Mouse (Mus musculus): ENCODE measurements around the gene Mrpl52. TPM values are rescaled to one million over a fixed set of nuclear protein-coding genes. Genes with fewer than 3 reads are reported as not detected.

Gene Mrpl52
- polyA plus RNA-seq, 1 experiment from 2014 or later, result 202 TPM

DNA sequence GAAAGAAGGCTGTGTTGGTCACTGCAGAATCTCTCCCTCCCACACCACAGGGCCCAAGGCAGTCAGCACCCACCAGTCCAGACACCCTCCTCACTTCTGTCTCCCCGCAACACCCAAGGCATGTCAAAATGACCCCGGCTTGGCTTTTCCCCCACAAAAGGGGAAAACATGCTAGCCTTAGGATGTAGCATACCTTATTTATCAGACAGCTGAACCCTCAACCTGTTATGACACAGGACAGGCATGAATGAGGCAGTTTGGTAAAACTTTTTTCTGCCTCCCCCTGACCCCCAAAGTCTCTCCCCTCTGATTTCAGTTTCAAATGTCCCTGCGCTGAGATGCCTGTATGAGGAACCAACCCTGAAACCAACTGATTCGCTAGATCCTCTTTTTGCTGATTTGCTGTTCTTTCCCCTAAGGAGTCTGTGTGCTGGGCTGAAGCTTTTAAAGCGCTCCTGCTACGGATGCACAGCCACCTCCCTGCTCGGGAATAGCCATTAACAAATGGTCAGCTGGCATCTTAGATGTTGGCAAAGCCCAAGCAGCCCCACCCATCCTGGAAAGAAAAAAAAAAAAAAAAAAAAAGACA, 17.6 kb upstream of the Mrpl52 start:
- Histone ChIP-seq H3K4me3 (ENCODE audit: low read length) (peak overlapping the region; percentile 14), H3K9ac (replicated peaks; ENCODE audit: low read length) (peak overlapping the region; percentile 29; the same call in 1 of the 2 replicates), H3K4me1 (ENCODE audit: insufficient read depth, low read length) (peaks cover 47% of the 10 kb centered on the region), H3K27ac (ENCODE audit: low read length) (peak overlapping the region; percentile 71), H3K27me3 (ENCODE audit: insufficient read depth, low read length) (no peaks in the 10 kb centered on the region), H3K9me3 (ENCODE audit: low read length) (no peaks in the 10 kb centered on the region), H3K36me3 (ENCODE audit: insufficient read depth, low read length) (no peaks in the 10 kb centered on the region), H3K4me2 (replicated peaks; ENCODE audit: low read depth, low read length) (peak overlapping the region; percentile 36)
- WGBS, result 64% methylated on average over 7 of the region's 7 CpGs
- ATAC-seq (ENCODE audit: low FRiP score, low TSS enrichment), result no peak; the same call in 1 of the 2 replicates

DNA sequence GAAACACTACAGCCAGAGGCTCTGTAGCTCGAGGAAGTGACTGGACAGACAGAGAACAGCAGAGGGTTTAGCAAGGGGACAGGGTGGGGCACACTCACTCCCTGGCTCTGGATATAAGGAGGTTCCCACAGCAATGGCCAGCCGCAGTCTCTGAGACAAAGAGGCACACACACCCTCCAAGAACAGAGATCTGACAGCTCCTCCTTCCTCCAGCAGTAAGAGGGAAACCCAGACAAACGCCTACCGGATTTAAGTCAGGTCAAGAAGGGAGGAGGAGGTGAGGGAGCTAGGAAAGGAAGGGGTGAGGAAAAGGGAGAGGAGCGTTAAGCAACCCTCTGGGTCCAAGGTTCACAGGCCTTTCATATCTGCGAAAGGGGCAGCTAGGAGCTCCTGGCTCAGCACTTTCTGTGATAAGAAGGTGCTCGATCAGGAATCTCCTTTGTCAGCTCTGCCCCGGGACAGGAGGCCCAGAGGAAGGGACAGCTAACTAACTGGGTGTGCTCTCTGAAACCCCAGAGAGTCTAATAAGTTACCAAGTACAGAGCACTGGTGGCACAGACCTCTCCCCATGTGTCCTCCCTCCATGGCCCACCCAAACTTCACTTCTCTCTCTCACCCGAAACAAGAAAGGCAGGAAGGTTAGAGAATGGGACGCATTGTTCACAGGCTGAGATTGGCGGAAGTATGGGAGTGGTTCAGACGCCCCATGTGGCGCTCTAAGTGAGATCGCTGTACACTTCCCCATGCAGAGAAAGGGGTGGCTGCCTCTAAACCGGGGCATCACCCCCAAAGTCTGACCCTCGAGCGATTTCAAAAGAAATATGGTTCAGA, 16.5 kb upstream of the Mrpl52 start:
- peak overlapping the region; percentile 29 for H3K9ac ChIP-seq (replicated peaks; ENCODE audit: low read length)
- H3K27me3 ChIP-seq (ENCODE audit: insufficient read depth, low read length), result no peaks in the 10 kb centered on the region
- H3K9me3 ChIP-seq (ENCODE audit: low read length), result no peaks in the 10 kb centered on the region
- H3K4me3 ChIP-seq (ENCODE audit: low read length), result peak overlapping the region; percentile 14
- WGBS, result 40% methylated on average over 17 of the region's 17 CpGs
- H3K4me1 ChIP-seq (ENCODE audit: insufficient read depth, low read length), result peaks cover 54% of the 10 kb centered on the region
- peak overlapping the region; percentile 36 for H3K4me2 ChIP-seq (replicated peaks; ENCODE audit: low read depth, low read length)
- H3K27ac ChIP-seq (ENCODE audit: low read length), result peak overlapping the region; percentile 71
- H3K36me3 ChIP-seq (ENCODE audit: insufficient read depth, low read length), result no peaks in the 10 kb centered on the region
- peak; percentile 36 for ATAC-seq (ENCODE audit: low FRiP score, low TSS enrichment)

DNA sequence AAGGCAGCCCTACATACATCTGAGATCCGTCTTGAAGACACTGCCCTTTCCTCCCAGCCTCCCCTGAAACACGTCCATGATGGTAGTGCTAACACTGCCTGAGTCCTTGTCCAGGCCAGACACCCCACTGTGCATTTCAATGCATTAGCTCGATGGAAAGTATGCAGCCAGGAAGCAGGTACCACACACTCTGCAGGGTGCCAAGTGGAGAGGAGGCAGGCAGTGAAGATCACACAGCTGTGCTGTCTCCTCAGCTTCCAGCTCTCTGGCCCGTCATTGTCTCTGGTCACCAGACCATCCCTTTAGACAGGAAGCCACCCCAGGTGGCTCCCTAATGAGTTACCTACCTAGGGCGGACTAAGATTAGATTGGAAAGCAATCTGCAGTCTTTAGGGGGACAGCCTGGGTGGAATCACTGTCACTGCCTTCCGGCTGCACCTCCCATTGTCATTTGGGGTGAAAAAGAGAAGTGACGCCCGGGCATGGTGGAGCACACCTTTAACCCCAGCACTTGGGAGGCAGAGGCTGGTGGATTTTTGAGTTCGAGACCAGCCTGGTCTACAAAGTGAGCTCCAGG, 14.6 kb upstream of the Mrpl52 start:
- no peak for ATAC-seq (ENCODE audit: low FRiP score, low TSS enrichment)
- peaks cover 53% of the 10 kb centered on the region for H3K4me1 ChIP-seq (ENCODE audit: insufficient read depth, low read length)
- 66% methylated on average over 9 of the region's 9 CpGs for WGBS

DNA sequence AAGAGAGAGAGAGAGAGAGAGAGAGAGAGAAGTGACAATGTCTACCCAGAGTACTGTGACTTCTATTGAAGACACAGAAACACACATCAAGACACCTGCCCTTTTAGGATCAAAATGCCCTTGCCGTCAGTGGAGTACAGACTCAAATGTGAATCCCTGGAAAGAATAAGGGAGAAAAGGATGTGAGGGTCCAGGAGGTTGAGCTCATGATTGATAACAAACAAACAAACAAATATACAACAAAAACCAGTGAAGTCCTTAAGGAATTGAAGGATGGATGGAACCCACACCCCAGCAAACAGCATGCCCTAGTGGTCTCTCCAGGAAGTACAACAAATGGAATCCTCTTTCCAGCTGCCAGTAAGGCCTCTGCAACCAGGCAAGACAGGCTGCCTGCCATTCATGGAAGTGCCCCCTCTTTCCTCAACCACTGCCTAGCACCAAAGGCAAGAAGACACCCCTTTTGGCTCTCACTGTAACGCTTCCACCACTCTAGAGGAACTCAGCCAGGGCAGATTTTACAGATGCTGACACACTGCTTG, 14.0 kb upstream of the Mrpl52 start:
- Histone ChIP-seq H3K4me2 (replicated peaks; ENCODE audit: low read depth, low read length) (no peak overlapping the region), H3K4me1 (ENCODE audit: insufficient read depth, low read length) (peaks cover 56% of the 10 kb centered on the region), H3K9ac (replicated peaks; ENCODE audit: low read length) (no peak overlapping the region), H3K27ac (ENCODE audit: low read length) (no peak overlapping the region), H3K36me3 (ENCODE audit: insufficient read depth, low read length) (no peaks in the 10 kb centered on the region), H3K4me3 (ENCODE audit: low read length) (no peak overlapping the region), H3K9me3 (ENCODE audit: low read length) (no peaks in the 10 kb centered on the region), H3K27me3 (ENCODE audit: insufficient read depth, low read length) (no peaks in the 10 kb centered on the region)
- WGBS, result 41% methylated on average over 2 of the region's 2 CpGs
- no peak for ATAC-seq (ENCODE audit: low FRiP score, low TSS enrichment)

More for the DNA sequence above, 14.6 kb upstream of the Mrpl52 start:
- H3K36me3 ChIP-seq (ENCODE audit: insufficient read depth, low read length), result no peaks in the 10 kb centered on the region
- H3K4me2 ChIP-seq (replicated peaks; ENCODE audit: low read depth, low read length), result no peak overlapping the region
- H3K27ac ChIP-seq (ENCODE audit: low read length), result no peak overlapping the region
- H3K27me3 ChIP-seq (ENCODE audit: insufficient read depth, low read length), result no peaks in the 10 kb centered on the region
- H3K9me3 ChIP-seq (ENCODE audit: low read length), result no peaks in the 10 kb centered on the region
- no peak overlapping the region for H3K9ac ChIP-seq (replicated peaks; ENCODE audit: low read length)
- no peak overlapping the region for H3K4me3 ChIP-seq (ENCODE audit: low read length)

DNA sequence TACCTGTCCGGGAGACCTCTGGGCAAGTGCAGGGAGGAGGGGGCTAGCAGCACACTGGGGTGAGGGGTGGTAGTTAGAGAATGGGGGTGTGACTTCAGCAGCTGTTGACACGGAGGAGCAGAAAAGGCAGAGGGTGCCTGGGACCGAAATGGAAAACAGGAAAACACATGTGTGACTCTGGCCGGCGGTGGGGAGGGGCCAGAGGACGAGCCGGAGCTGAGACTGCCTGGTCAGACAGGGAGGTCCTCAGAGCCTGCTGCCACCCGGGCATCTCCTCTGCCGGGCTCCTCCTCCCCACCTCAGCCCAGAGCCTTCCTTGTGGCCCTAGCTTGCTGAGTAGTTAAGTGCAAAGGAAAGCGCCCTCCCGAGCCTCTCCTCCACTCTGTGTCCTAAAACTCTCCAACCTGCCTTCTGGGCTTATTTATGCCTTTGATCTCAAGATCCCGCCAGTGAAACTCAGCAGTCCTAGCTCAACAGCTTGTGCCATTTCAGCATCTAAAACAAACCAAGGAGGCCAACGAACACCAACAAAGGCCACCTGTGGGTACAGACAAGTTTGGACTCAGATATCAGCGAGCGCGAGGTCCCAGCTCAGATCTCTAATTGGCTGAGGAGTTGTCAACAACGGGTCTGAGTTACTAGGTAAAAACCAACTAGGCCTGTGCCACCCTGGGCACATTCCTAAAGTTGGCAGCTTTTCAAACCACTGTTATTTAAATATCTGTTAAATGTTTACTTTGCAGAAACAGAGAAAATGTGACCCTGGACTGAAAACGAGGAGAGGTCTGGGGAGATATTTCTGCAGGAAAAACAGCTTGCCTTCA, 12.6 kb upstream of the Mrpl52 start:
- Histone ChIP-seq H3K9ac (replicated peaks; ENCODE audit: low read length) (peak overlapping the region; percentile 57), H3K4me1 (ENCODE audit: insufficient read depth, low read length) (peaks cover 44% of the 10 kb centered on the region), H3K9me3 (ENCODE audit: low read length) (no peaks in the 10 kb centered on the region), H3K27ac (ENCODE audit: low read length) (peak overlapping the region; percentile 70), H3K4me3 (ENCODE audit: low read length) (peak overlapping the region; percentile 24), H3K27me3 (ENCODE audit: insufficient read depth, low read length) (no peaks in the 10 kb centered on the region), H3K4me2 (replicated peaks; ENCODE audit: low read depth, low read length) (peak overlapping the region; percentile 48), H3K36me3 (ENCODE audit: insufficient read depth, low read length) (no peaks in the 10 kb centered on the region)
- WGBS, result 7% methylated on average over 18 of the region's 18 CpGs
- peak; percentile 53 for ATAC-seq (ENCODE audit: low FRiP score, low TSS enrichment)

DNA sequence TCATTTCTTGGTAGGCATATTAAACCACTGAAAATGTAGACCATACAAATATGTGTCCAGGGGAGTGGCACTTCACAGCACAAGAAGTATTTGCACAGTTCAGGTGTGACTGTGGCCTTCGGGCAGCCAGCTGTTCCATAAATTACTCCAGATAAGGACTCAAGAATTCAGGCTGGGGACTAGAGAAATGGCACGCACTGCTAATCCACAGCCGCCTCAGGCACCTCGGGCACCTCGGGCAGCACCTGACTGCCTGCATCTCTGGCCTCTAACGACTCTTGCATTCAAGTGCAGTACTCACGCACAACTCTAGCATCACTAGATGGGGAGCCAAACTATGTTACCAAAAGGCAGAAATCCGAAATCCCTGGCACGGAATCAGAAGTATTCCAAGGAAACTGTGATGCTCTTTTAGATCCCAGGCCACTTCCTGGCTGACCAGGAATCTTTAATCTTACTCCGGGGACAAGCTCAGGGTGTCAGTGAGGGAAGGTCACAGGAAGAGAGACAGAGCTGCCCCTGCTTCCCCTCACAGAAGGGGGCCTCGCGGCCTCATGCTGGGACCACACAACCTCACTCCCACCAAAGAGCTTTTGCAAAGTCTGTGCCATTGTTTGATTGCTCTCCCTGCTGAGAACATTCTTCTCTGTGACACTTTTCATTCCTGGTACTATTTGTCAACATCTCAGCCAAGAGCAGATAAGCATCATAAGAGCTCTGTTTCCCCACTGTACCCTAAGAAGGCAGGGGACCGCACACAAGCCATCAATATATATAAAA, 11.3 kb upstream of the Mrpl52 start:
- no peak overlapping the region for H3K27ac ChIP-seq (ENCODE audit: low read length)
- H3K36me3 ChIP-seq (ENCODE audit: insufficient read depth, low read length), result no peaks in the 10 kb centered on the region
- no peaks in the 10 kb centered on the region for H3K27me3 ChIP-seq (ENCODE audit: insufficient read depth, low read length)
- H3K4me3 ChIP-seq (ENCODE audit: low read length), result no peak overlapping the region
- no peak for ATAC-seq (ENCODE audit: low FRiP score, low TSS enrichment)
- H3K9me3 ChIP-seq (ENCODE audit: low read length), result no peaks in the 10 kb centered on the region
- H3K9ac ChIP-seq (replicated peaks; ENCODE audit: low read length), result no peak overlapping the region
- H3K4me1 ChIP-seq (ENCODE audit: insufficient read depth, low read length), result peaks cover 32% of the 10 kb centered on the region
- no peak overlapping the region for H3K4me2 ChIP-seq (replicated peaks; ENCODE audit: low read depth, low read length)
- 29% methylated on average over 13 of the region's 13 CpGs for whole genome bisulfite sequencing

DNA sequence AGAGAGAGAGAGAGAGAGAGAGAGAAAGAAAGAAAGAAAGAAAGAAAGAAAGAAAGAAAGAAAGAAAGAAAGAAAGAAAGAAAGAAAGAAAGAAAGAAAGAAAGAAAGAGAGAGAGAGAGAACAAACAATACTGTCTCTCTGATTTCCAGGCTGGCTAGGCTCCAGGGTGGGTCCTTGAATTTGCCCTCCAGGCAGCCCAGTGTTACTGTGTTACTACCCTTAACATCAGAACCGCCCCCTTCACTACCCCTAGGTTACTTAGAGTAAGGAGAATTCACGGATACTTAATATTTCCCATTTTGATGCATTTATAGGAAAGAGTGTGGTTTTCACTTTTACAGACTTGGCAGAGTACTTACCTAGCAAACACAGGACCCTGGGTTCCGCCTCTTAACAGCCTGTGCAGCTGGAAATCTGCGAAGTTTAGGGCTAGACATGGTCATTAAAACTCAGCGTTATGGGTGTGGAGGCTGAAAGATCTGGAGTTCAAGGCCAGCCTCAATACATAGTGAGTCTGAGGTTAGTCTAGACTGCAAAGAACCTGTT, 10.4 kb upstream of the Mrpl52 start:
- no peak overlapping the region for H3K4me2 ChIP-seq (replicated peaks; ENCODE audit: low read depth, low read length)
- 57% methylated on average over 5 of the region's 5 CpGs for WGBS
- H3K9me3 ChIP-seq (ENCODE audit: low read length), result no peaks in the 10 kb centered on the region
- H3K27me3 ChIP-seq (ENCODE audit: insufficient read depth, low read length), result no peaks in the 10 kb centered on the region
- peaks cover 27% of the 10 kb centered on the region for H3K4me1 ChIP-seq (ENCODE audit: insufficient read depth, low read length)
- no peak overlapping the region for H3K27ac ChIP-seq (ENCODE audit: low read length)
- H3K9ac ChIP-seq (replicated peaks; ENCODE audit: low read length), result no peak overlapping the region
- no peak overlapping the region for H3K4me3 ChIP-seq (ENCODE audit: low read length)
- H3K36me3 ChIP-seq (ENCODE audit: insufficient read depth, low read length), result no peaks in the 10 kb centered on the region
- no peak for ATAC-seq (ENCODE audit: low FRiP score, low TSS enrichment)

DNA sequence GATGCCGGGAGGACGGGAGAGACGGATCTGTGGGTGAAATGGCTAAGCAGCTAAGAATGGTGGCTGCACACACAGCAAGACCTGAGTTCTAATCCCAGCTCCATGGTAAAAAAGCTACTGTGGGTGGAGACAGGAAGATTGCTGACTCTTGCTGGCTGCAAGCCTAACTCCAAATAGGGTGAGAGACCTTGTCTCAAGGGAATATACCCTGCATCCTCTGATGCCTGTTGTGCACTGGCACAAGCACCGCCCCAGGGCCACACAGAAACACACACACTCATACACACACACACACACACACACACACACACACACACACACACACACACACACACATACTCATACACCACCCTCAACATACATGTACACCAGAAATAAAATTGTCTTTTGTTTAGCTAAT, 9.9 kb upstream of the Mrpl52 start:
- no peaks in the 10 kb centered on the region for H3K9me3 ChIP-seq (ENCODE audit: low read length)
- no peaks in the 10 kb centered on the region for H3K27me3 ChIP-seq (ENCODE audit: insufficient read depth, low read length)
- 80% methylated on average over 4 of the region's 4 CpGs for WGBS
- ATAC-seq (ENCODE audit: low FRiP score, low TSS enrichment), result no peak
- H3K4me3 ChIP-seq (ENCODE audit: low read length), result no peak overlapping the region
- H3K27ac ChIP-seq (ENCODE audit: low read length), result no peak overlapping the region
- H3K4me1 ChIP-seq (ENCODE audit: insufficient read depth, low read length), result peaks cover 27% of the 10 kb centered on the region
- H3K9ac ChIP-seq (replicated peaks; ENCODE audit: low read length), result no peak overlapping the region
- no peak overlapping the region for H3K4me2 ChIP-seq (replicated peaks; ENCODE audit: low read depth, low read length)
- H3K36me3 ChIP-seq (ENCODE audit: insufficient read depth, low read length), result no peaks in the 10 kb centered on the region

All from kidney, embryonic 16.5 days (tissue).